Mouse (Mus musculus) testis, adult 2 months (tissue): ENCODE data around the gene Drd4. TPM values are rescaled to one million over a fixed set of nuclear protein-coding genes. Genes with fewer than 3 reads are reported as not detected.

Experiments used
- H3K27ac ChIP-seq: fragments of 200-500 bp; 2 replicates; pipeline ENCODE4 v1.5.1; 2012; ENCODE audit warnings: low read depth, low read length; ENCODE audit not compliant: control insufficient read depth, insufficient read depth
- H3K27me3 ChIP-seq: fragments of 200-500 bp; 2 replicates; pipeline ENCODE4 v1.6.1; 2012; ENCODE audit warnings: mild to moderate bottlenecking, low read length, moderate library complexity; ENCODE audit not compliant: control insufficient read depth, insufficient read depth
- H3K36me3 ChIP-seq: fragments of 200-500 bp; 2 replicates; pipeline ENCODE4 v1.6.1; 2012; ENCODE audit warnings: mild to moderate bottlenecking, low read length; ENCODE audit not compliant: control insufficient read depth, insufficient read depth
- H3K4me1 ChIP-seq: fragments of 200-500 bp; 2 replicates; pipeline ENCODE4 v1.6.1; 2012; ENCODE audit warnings: low read length; ENCODE audit not compliant: control insufficient read depth, insufficient read depth
- H3K4me3 ChIP-seq: fragments of 200-500 bp; 2 replicates; pipeline ENCODE4 v1.5.1; 2012; ENCODE audit warnings: low read depth, mild to moderate bottlenecking, low read length, moderate library complexity, mixed read lengths; ENCODE audit not compliant: control insufficient read depth
- CTCF ChIP-seq: fragments of 200-500 bp; IDR thresholded peaks from 2 replicates; pipeline ENCODE4 v1.5.1; 2012; ENCODE audit warnings: low read depth, mild to moderate bottlenecking, inconsistent platforms, low read length, moderate library complexity; ENCODE audit not compliant: control insufficient read depth, insufficient read depth, insufficient replicate concordance
- POLR2A ChIP-seq: fragments of 200-500 bp; IDR thresholded peaks from 2 replicates; pipeline ENCODE4 v1.6.1; 2012; ENCODE audit warnings: low read depth, mild to moderate bottlenecking, inconsistent platforms, low read length, moderate library complexity; ENCODE audit not compliant: control insufficient read depth
- polyA plus RNA-seq: library from polyadenylated mRNA; depleted of rRNA; stranded (reverse); fragments of >200 nt; gene quantifications from 2 replicates; pipeline ENCODE4 v1.2.3, GENCODE M21; 2012; rRNA removed

Drd4 gene
- polyA plus RNA-seq, 1 experiment = 13.0 TPM

GRCm38 (mm10) chr7:141343696-141344095 lies 51.9 kb downstream of the Drd4 start:
- no peak for TF ChIP-seq POLR2A
- no peak for TF ChIP-seq CTCF
- no peaks in the 10 kb centered on the region for H3K27me3 ChIP-seq
- H3K36me3 ChIP-seq = no peaks in the 10 kb centered on the region
- no peak overlapping the region for H3K4me3 ChIP-seq
- peaks cover 6% of the 10 kb centered on the region for H3K4me1 ChIP-seq
- H3K27ac ChIP-seq = no peak overlapping the region

- no peaks in the 10 kb centered on the region for H3K36me3 ChIP-seq
- H3K27ac ChIP-seq = no peak overlapping the region
- no peaks in the 10 kb centered on the region; the same call in 1 of the 2 replicates for H3K4me1 ChIP-seq
- H3K4me3 ChIP-seq = no peak overlapping the region
- TF ChIP-seq POLR2A (no peak), CTCF (no peak)
- no peaks in the 10 kb centered on the region for H3K27me3 ChIP-seq
Observed at GRCm38 (mm10) chr7:141344787-141345186, 53.0 kb downstream of the Drd4 start.

Other genes starting within 250 kb of the Drd4 start
- 18.0 and 23.7 TPM in 2 replicates for gene B4galnt4, start 230.9 kb upstream of the Drd4 start, polyA plus RNA-seq
- gene Pkp3, start 213.8 kb upstream of the Drd4 start, polyA plus RNA-seq = 0.83 and 0.84 TPM in 2 replicates
- gene Sigirr, start 191.4 kb upstream of the Drd4 start, polyA plus RNA-seq = 3.9 and 5.4 TPM in 2 replicates
- 0.30 and 0.32 TPM in 2 replicates for gene Ano9, start 174.2 kb upstream of the Drd4 start, polyA plus RNA-seq
- 329 and 346 TPM in 2 replicates for gene Ptdss2, start 169.6 kb upstream of the Drd4 start, polyA plus RNA-seq
- gene Rnh1, start 119.1 kb upstream of the Drd4 start, polyA plus RNA-seq = 16.6 and 16.7 TPM in 2 replicates
- gene Hras, start 98.0 kb upstream of the Drd4 start, polyA plus RNA-seq = 41.6 and 46.6 TPM in 2 replicates
- gene Lrrc56, start 97.8 kb upstream of the Drd4 start, polyA plus RNA-seq = 131 and 140 TPM in 2 replicates
- 216 and 222 TPM in 2 replicates for gene Lmntd2, start 77.9 kb upstream of the Drd4 start, polyA plus RNA-seq
- gene Rassf7, start 76.1 kb upstream of the Drd4 start, polyA plus RNA-seq = 33.5 and 41.7 TPM in 2 replicates
- 17.6 and 19.0 TPM in 2 replicates for gene Phrf1, start 63.2 kb upstream of the Drd4 start, polyA plus RNA-seq
- 2.3 and 2.4 TPM in 2 replicates for gene Irf7, start 25.5 kb upstream of the Drd4 start, polyA plus RNA-seq
- 0.76 and 0.91 TPM in 2 replicates for gene Cdhr5, start 15.2 kb upstream of the Drd4 start, polyA plus RNA-seq
- gene Sct, start 12.9 kb upstream of the Drd4 start, polyA plus RNA-seq = 6.4 and 8.6 TPM in 2 replicates
- gene Deaf1, start 35.7 kb downstream of the Drd4 start, polyA plus RNA-seq = 8.3 and 9.1 TPM in 2 replicates
- gene Tmem80, start 35.7 kb downstream of the Drd4 start, polyA plus RNA-seq = 42.3 and 44.2 TPM in 2 replicates
- 4.7 and 5.3 TPM in 2 replicates for gene Eps8l2, start 46.9 kb downstream of the Drd4 start, polyA plus RNA-seq
- 26.0 and 30.2 TPM in 2 replicates for gene Taldo1, start 100.2 kb downstream of the Drd4 start, polyA plus RNA-seq
- 23.3 and 24.4 TPM in 2 replicates for gene Gatd1, start 122.1 kb downstream of the Drd4 start, polyA plus RNA-seq
- gene Cend1, start 137.5 kb downstream of the Drd4 start, polyA plus RNA-seq = 0.48 and 0.63 TPM in 2 replicates
- gene Slc25a22, start 145.9 kb downstream of the Drd4 start, polyA plus RNA-seq = 7.2 and 10.9 TPM in 2 replicates
- gene Pidd1, start 152.0 kb downstream of the Drd4 start, polyA plus RNA-seq = 5.5 and 5.6 TPM in 2 replicates
- 226 and 309 TPM in 2 replicates for gene Rplp2, start 155.4 kb downstream of the Drd4 start, polyA plus RNA-seq
- 379 and 436 TPM in 2 replicates for gene Pnpla2, start 163.2 kb downstream of the Drd4 start, polyA plus RNA-seq
- gene Cracr2b, start 169.1 kb downstream of the Drd4 start, polyA plus RNA-seq = 2.1 and 2.4 TPM in 2 replicates
- 102 and 104 TPM in 2 replicates for gene Cd151, start 175.4 kb downstream of the Drd4 start, polyA plus RNA-seq
- gene Polr2l, start 183.1 kb downstream of the Drd4 start, polyA plus RNA-seq = 20.8 and 21.1 TPM in 2 replicates
- gene Tspan4, start 183.2 kb downstream of the Drd4 start, polyA plus RNA-seq = 14.6 and 15.5 TPM in 2 replicates
- 81.0 and 89.4 TPM in 2 replicates for gene Chid1, start 247.9 kb downstream of the Drd4 start, polyA plus RNA-seq